Mouse (Mus musculus) liver, embryonic 11.5 days (tissue): Measurements from ENCODE around the gene Tmem181a. TPM values are rescaled to one million over a fixed set of nuclear protein-coding genes. Genes with fewer than 3 reads are reported as not detected.
"Not testable (repeated sequence)": the region's sequence is repeated elsewhere in the genome, so short reads cannot be mapped to it uniquely, and the experiment has no call there.

Experiments
- ATAC-seq: fragments of 200-750 bp; cut with Nextera tagmentation; replicated peaks from 2 replicates; pipeline ENCODE4 v1.8.0; 2017; ENCODE audit warnings: moderate number of reproducible peaks, mild to moderate bottlenecking, moderate TSS enrichment, moderate library complexity; ENCODE audit not compliant: low FRiP score
- DNase-seq: peaks from one replicate; pipeline ENCODE4 v3.0.0-alpha.2; 2017; ENCODE audit warnings: low spot score
- H3K27ac ChIP-seq: fragments of 300-500 bp; sonication (generic); 2 replicates; pipeline ENCODE4 v1.5.1; 2014; ENCODE audit warnings: mild to moderate bottlenecking, low read depth, low read length, control low read depth
- H3K27me3 ChIP-seq: fragments of 300-500 bp; sonication (generic); replicated peaks from 2 replicates; pipeline ENCODE4 v1.6.1; 2014; ENCODE audit warnings: low read length, mixed read lengths; ENCODE audit not compliant: control insufficient read depth, insufficient read depth
- H3K36me3 ChIP-seq: fragments of 300-500 bp; sonication (generic); 2 replicates; pipeline ENCODE4 v1.6.1; 2014; ENCODE audit warnings: mild to moderate bottlenecking, low read length, moderate library complexity, mixed read lengths; ENCODE audit not compliant: control insufficient read depth, insufficient read depth
- H3K4me1 ChIP-seq: fragments of 300-500 bp; sonication (generic); replicated peaks from 2 replicates; pipeline ENCODE4 v1.6.1; 2014; ENCODE audit warnings: low read length, mixed read lengths; ENCODE audit not compliant: control insufficient read depth, insufficient read depth
- H3K4me2 ChIP-seq: fragments of 300-500 bp; sonication (generic); 2 replicates; pipeline ENCODE4 v1.6.1; 2014; ENCODE audit warnings: mild to moderate bottlenecking, control low read depth, moderate library complexity
- H3K4me3 ChIP-seq: fragments of 300-500 bp; sonication (generic); 2 replicates; pipeline ENCODE4 v1.5.1; 2014; ENCODE audit warnings: low read depth, low read length, control low read depth
- H3K9ac ChIP-seq: fragments of 300-500 bp; sonication (generic); 2 replicates; pipeline ENCODE4 v1.6.1; 2014; ENCODE audit warnings: low read depth, low read length, control low read depth
- H3K9me3 ChIP-seq: fragments of 300-500 bp; sonication (generic); 2 replicates; pipeline ENCODE4 v1.6.1; 2016; ENCODE audit warnings: low read length, inconsistent platforms, mixed read lengths; ENCODE audit not compliant: control insufficient read depth
- WGBS: fragments of 180-500 bp; shearing (Covaris S2); extraction: QIAGEN DNeasy Blood & Tissue Kit; methylation state at CpG from one replicate; pipeline ENCODE4 v1.1.7; 2014; 5-methylcytosine and 5-hydroxymethylcytosine counted together
- polyA plus RNA-seq: library from polyadenylated mRNA; unstranded; fragments of >200 nt; fragmentation: Nextera tagmentation; extraction: Ambion mirVana; gene quantifications from 2 replicates; pipeline ENCODE4 v1.2.1, GENCODE M21; 2014

Gene Tmem181a
- polyA plus RNA-seq, 1 experiment from 2014 or later, result 10.8 TPM

GRCm38 (mm10) chr17:6327554-6327953 is 70.9 kb downstream of the Tmem181a start:
- not testable (repeated sequence) for H3K36me3 ChIP-seq, H3K4me1 ChIP-seq, H3K27ac ChIP-seq, H3K9me3 ChIP-seq, H3K4me3 ChIP-seq, DNase-seq, H3K27me3 ChIP-seq, H3K4me2 ChIP-seq, H3K9ac ChIP-seq, ATAC-seq
- WGBS, result 86% methylated on average over 7 of the region's 7 CpGs

- DNase-seq, H3K9ac ChIP-seq: not testable (repeated sequence)
Measured at GRCm38 (mm10) chr17:6328997-6329396, 72.3 kb downstream of the Tmem181a start.

GRCm38 (mm10) chr17:6342606-6343294 is 86.1 kb downstream of the Tmem181a start:
- H3K27me3 ChIP-seq, H3K9me3 ChIP-seq, H3K4me1 ChIP-seq, H3K4me3 ChIP-seq, ATAC-seq, H3K27ac ChIP-seq, DNase-seq, H3K4me2 ChIP-seq, H3K9ac ChIP-seq, H3K36me3 ChIP-seq: not testable (repeated sequence)
- no CpG with 5 or more reads among the region's 12 CpGs for WGBS

More at GRCm38 (mm10) chr17:6328997-6329396, 72.3 kb downstream of the Tmem181a start:
- WGBS, result 61% methylated on average over 3 of the region's 4 CpGs
- ATAC-seq, H3K27me3 ChIP-seq, H3K9me3 ChIP-seq, H3K4me3 ChIP-seq, H3K27ac ChIP-seq, H3K36me3 ChIP-seq, H3K4me2 ChIP-seq, H3K4me1 ChIP-seq: not testable (repeated sequence)

GRCm38 (mm10) chr17:6355256-6355655 is 98.6 kb downstream of the Tmem181a start:
- H3K27ac ChIP-seq, H3K4me1 ChIP-seq, ATAC-seq, H3K36me3 ChIP-seq, DNase-seq, H3K4me2 ChIP-seq, H3K27me3 ChIP-seq, H3K9me3 ChIP-seq, H3K9ac ChIP-seq, H3K4me3 ChIP-seq: not testable (repeated sequence)
- WGBS, result 81% methylated on average over 10 of the region's 10 CpGs

Other genes with a start within 250 kb of the Tmem181a start
- gene Serac1, start 177.1 kb upstream of the Tmem181a start, polyA plus RNA-seq, result 4.2 and 4.6 TPM in 2 replicates
- 145 and 152 TPM in 2 replicates for gene Gtf2h5, start 177.1 kb upstream of the Tmem181a start, polyA plus RNA-seq
- 54.6 and 71.9 TPM in 2 replicates for gene Tulp4, start 150.4 kb upstream of the Tmem181a start, polyA plus RNA-seq
- 10.3 and 13.3 TPM in 2 replicates for gene Dynlt1a, start 60.6 kb downstream of the Tmem181a start, polyA plus RNA-seq
- gene Dynlt1b, start 173.3 kb downstream of the Tmem181a start, polyA plus RNA-seq, result 327 and 369 TPM in 2 replicates